Mouse (Mus musculus): ENCODE results near the gene Zcchc8. TPM values are rescaled to one million over a fixed set of nuclear protein-coding genes. Genes with fewer than 3 reads are reported as not detected.
"Not testable (repeated sequence)": the region's sequence is repeated elsewhere in the genome, so short reads cannot be mapped to it uniquely, and the experiment has no call there.

Gene Zcchc8
- 10.2 and 19.2 TPM in 2 replicates for polyA plus RNA-seq (2012; rRNA removed)

DNA sequence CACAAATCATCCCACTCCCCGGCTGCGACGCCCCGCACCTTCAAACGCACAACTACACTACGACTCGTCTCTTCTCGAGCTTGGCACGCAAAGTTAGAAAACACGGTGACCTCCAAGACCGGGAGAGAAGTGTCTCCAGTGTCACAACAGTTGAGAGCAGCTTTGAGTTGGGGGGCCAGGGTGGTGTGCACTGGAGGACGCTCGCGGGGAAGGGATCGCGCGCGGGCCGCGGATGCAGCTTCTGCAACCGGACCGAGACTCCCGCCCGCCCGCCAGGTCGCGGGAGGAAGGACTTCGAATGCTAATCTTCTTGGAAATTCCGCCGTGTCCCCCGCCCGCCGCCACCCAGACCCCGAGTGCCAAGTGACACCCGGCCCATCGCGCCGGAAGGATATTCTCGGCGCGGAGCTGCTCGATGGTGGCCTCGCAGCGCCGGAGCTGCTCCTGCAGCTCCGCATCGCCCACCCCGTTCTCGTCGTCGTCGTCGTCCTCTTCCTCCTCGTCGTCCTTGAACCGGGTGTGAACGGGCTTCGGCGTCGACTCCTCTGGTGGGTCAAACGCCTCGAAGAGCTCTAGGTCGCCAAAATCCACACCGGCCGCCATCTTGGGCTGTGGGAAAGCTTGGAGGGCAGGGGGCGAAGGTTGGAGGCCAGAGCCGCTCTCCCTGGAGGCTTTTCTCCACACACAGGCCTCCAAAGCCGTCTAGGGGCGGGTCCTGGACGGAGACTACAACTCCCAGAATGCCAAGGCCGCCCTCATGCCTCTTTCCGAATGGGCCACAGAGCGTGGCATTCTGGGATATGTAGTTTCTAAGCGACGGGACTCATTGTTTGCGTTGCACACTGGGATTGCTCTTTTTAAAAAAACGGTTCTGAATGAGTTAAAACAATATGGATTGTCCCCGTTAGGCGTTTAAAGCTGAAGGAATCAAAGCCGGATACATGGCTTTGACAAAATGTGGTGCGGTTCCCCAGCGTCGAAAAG lies at the start of gene Zcchc8:
Zcchc8 (minus strand) TSS at position 773 of the 984 bp plus-strand sequence.
- no peaks in the 10 kb centered on the region for H3K27me3 ChIP-seq (ENCODE audit: control insufficient read depth, insufficient read depth, low read length)

DNA sequence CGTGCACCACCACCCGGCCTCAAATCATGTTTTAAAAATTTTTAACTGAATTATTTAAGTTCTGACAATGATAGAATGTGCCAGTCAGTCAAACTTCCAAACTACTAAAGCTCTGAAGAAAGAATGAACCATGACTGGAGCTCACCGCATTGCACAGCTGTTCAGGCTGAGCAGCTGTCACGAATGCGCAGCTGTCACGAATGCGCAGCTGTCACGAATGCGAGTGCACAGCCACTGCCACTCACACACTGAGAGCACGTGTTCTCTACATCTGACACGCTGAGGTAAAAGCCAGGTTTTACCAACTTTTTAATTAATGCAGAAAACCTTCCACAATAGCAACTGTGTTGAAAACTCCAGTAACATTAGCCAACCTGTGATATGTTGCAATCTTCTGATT lies 45.6 kb upstream of the Zcchc8 start:
- not testable (repeated sequence) for H3K4me1 ChIP-seq (ENCODE audit: control insufficient read depth, insufficient read depth, insufficient read length, low read length); H3K36me3 ChIP-seq (ENCODE audit: control insufficient read depth, insufficient read depth, low read length); H3K27ac ChIP-seq (ENCODE audit: insufficient read depth, low read depth, low read length); H3K27me3 ChIP-seq (ENCODE audit: control insufficient read depth, insufficient read depth, low read length); H3K4me3 ChIP-seq (ENCODE audit: low read depth, low read length)
- 94% methylated on average over 11 of the region's 11 CpGs for WGBS

More for the DNA sequence above, at the start of gene Zcchc8:
- Histone ChIP-seq H3K4me1 (ENCODE audit: control insufficient read depth, insufficient read depth, insufficient read length, low read length) (peaks cover 2% of the 10 kb centered on the region; the same call in 1 of the 2 replicates), H3K27ac (ENCODE audit: insufficient read depth, low read depth, low read length) (peak within 1 kb of the TSS; percentile 65), H3K36me3 (ENCODE audit: control insufficient read depth, insufficient read depth, low read length) (peaks cover 12% of the 10 kb centered on the region), H3K4me3 (ENCODE audit: low read depth, low read length) (peak within 1 kb of the TSS; percentile 81)
- no peak for TF ChIP-seq CTCF (IDR thresholded peaks at IDR 0.05; ENCODE audit: extremely low read depth, insufficient read length, insufficient replicate concordance, low read depth, low read length)
- TF ChIP-seq POLR2A (IDR thresholded peaks at IDR 0.05; ENCODE audit: low read depth, low read length): peak; percentile 48; the same call in 1 of the 2 replicates
- under 1% methylated on average over 83 of the region's 83 CpGs for WGBS

DNA sequence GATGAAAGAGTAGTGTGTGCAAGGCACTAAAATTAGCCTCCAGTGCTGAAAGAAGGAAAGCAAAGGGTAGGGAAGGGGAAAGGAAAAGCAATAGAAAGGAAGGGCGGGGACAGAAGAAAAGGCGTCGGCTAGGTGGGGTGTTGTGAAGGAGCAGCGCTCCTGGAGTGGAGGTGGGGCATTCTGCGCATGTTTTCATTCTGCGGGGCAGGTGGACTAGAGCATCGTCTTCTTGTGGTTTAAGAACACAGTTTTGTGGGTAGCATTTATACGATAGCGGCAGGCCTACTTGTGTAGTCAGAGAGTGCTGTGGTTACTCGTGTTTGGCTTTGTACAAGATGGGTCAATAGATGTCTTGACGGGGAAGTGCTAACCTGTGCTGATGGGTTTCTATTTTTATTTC lies 44.6 kb upstream of the Zcchc8 start:
- Histone ChIP-seq H3K36me3 (ENCODE audit: control insufficient read depth, insufficient read depth, low read length) (0 out of 2 replicates have a peak, but pooled peaks cover 3% of the 10 kb centered on the region), H3K4me3 (ENCODE audit: low read depth, low read length) (no peak overlapping the region), H3K4me1 (ENCODE audit: control insufficient read depth, insufficient read depth, insufficient read length, low read length) (no peaks in the 10 kb centered on the region), H3K27me3 (ENCODE audit: control insufficient read depth, insufficient read depth, low read length) (no peaks in the 10 kb centered on the region), H3K27ac (ENCODE audit: insufficient read depth, low read depth, low read length) (no peak overlapping the region)
- TF ChIP-seq POLR2A (IDR thresholded peaks at IDR 0.05; ENCODE audit: low read depth, low read length) (no peak), CTCF (IDR thresholded peaks at IDR 0.05; ENCODE audit: extremely low read depth, insufficient read length, insufficient replicate concordance, low read depth, low read length) (no peak)
- WGBS: 83% methylated on average over 11 of the region's 11 CpGs

DNA sequence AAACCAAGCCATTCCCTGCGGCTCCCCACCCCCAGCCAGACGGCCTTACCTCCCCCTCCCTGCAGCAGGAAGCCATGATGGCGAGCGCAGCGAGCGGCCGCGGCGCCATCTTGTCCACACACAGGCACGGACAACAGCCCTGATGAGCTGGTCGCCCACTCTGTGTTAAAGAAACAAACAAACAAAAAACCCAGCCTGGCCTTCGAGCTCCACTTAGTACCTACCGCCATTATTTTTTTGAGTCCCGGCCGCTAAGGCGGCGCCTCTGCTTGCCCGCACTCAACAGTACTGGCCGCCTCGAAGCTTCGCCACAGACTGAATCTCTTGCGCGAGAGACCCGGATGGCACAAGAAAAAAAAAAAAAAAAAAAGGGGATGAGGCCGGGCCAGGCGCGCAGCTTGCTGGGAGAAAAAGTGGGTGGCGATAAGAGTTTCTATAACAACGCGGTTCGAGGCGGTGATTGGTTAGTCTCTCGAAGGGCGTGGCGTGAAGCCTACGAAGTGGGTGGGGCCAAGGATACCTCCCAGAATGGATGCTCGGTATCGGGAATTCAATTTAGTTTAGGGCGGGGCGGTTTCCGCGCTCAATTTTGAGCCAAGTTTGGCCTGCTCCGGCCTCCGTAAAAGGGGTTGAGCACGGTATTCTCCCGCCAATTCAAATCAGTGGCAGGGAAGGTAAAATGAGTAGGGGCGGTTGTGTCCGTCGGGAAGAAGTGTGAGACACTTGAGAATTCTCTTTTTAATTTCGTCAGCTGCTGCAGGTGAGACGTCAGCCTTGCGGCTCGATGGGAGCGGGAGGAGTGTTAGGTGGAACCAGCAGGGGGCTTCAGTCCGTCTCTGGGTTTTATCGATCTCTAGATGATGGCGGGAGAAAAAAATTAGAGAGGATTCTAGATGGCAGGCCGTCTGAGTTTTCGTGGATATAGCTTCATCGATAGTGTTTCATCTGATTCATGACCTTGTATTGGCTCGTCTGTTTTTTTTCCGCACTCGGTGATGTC lies 28.5 kb upstream of the Zcchc8 start, which contains the start of the genes Rsrc2 and Kntc1:
Rsrc2 (minus strand) TSS at position 350 of the 1,000 bp plus-strand sequence.
Kntc1 (plus strand) TSS at position 652 of the 1,000 bp plus-strand sequence.
- WGBS: under 1% methylated on average over 63 of the region's 63 CpGs
- TF ChIP-seq POLR2A (IDR thresholded peaks at IDR 0.05; ENCODE audit: low read depth, low read length) (peak; percentile 98), CTCF (IDR thresholded peaks at IDR 0.05; ENCODE audit: extremely low read depth, insufficient read length, insufficient replicate concordance, low read depth, low read length) (peak; percentile 25; the same call in 1 of the 2 replicates)
- Histone ChIP-seq H3K36me3 (ENCODE audit: control insufficient read depth, insufficient read depth, low read length) (peaks cover 8% of the 10 kb centered on the region), H3K4me1 (ENCODE audit: control insufficient read depth, insufficient read depth, insufficient read length, low read length) (peaks cover 4% of the 10 kb centered on the region; the same call in 1 of the 2 replicates), H3K27ac (ENCODE audit: insufficient read depth, low read depth, low read length) (peak within 1 kb of the TSS; percentile 98), H3K27me3 (ENCODE audit: control insufficient read depth, insufficient read depth, low read length) (no peaks in the 10 kb centered on the region), H3K4me3 (ENCODE audit: low read depth, low read length) (peak within 1 kb of the TSS; percentile 93)

DNA sequence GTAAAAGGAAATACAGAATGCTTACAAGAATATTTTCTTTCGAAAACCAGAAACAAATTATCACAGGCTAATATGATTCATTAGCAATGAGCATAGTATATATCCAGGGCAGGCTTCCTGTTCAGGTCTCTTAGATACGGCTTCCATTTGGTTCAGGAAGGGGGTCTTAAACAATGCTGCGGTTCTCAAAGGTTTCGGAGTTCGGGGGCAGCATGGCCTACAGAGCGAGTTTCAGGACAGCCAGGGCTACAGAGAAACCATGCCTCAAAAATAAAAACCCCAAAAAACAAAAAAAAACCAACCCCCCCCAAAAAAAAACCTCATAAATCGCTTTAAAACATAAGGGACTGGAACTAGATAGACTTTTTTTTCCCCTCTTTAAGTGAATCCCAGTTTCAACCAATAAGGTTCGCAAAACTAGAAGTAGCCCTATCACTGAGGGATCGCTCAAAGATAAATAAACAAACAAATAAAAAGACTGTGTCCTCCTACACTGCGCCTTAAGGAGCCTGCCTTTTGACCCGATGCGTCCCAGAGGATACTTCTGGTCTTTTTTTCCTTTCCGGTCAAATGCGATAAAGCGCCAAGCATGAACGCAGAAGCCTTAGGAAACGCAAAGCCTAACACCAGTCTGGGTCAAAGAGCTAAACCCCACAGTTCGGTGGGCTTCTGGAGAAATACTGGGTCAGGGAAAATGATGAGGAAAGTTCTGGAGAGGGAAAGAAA lies 27.6 kb upstream of the Zcchc8 start:
- Histone ChIP-seq H3K36me3 (ENCODE audit: control insufficient read depth, insufficient read depth, low read length) (peaks cover 16% of the 10 kb centered on the region), H3K27me3 (ENCODE audit: control insufficient read depth, insufficient read depth, low read length) (no peaks in the 10 kb centered on the region), H3K4me1 (ENCODE audit: control insufficient read depth, insufficient read depth, insufficient read length, low read length) (peaks cover 4% of the 10 kb centered on the region; the same call in 1 of the 2 replicates), H3K4me3 (ENCODE audit: low read depth, low read length) (peak overlapping the region; percentile 93), H3K27ac (ENCODE audit: insufficient read depth, low read depth, low read length) (peak overlapping the region; percentile 98)
- whole genome bisulfite sequencing: under 1% methylated on average over 18 of the region's 18 CpGs
- TF ChIP-seq CTCF (IDR thresholded peaks at IDR 0.05; ENCODE audit: extremely low read depth, insufficient read length, insufficient replicate concordance, low read depth, low read length) (no peak), POLR2A (IDR thresholded peaks at IDR 0.05; ENCODE audit: low read depth, low read length) (no peak)

DNA sequence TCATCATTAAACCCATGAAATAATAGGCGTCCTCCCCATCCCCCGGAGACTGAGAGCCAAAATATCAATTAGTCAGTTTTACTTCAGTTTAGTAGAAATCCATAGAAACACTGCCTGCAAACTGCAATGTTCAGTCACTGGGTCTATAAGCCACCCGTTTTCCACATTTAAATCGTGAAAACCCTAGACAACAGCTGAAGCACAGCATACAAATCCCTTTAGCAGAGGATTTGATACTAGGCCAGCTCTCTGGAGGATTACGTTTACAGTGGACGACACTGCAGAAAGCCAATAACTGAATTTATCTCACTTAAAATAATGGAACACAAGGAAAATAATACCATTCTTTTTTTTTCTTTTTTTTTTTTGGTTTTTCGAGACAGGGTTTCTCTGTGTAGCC lies 26.7 kb upstream of the Zcchc8 start:
- H3K27ac ChIP-seq (ENCODE audit: insufficient read depth, low read depth, low read length): no peak overlapping the region
- TF ChIP-seq POLR2A (IDR thresholded peaks at IDR 0.05; ENCODE audit: low read depth, low read length) (no peak), CTCF (IDR thresholded peaks at IDR 0.05; ENCODE audit: extremely low read depth, insufficient read length, insufficient replicate concordance, low read depth, low read length) (no peak)
- peak overlapping the region; percentile 37; the same call in 1 of the 2 replicates for H3K4me3 ChIP-seq (ENCODE audit: low read depth, low read length)
- H3K4me1 ChIP-seq (ENCODE audit: control insufficient read depth, insufficient read depth, insufficient read length, low read length): peaks cover 4% of the 10 kb centered on the region; the same call in 1 of the 2 replicates
- H3K27me3 ChIP-seq (ENCODE audit: control insufficient read depth, insufficient read depth, low read length): no peaks in the 10 kb centered on the region
- 3% methylated on average over 7 of the region's 7 CpGs for WGBS
- H3K36me3 ChIP-seq (ENCODE audit: control insufficient read depth, insufficient read depth, low read length): peaks cover 21% of the 10 kb centered on the region
